Mouse (Mus musculus) CH12.LX (cell line): ENCODE measurements around the gene Eif2d. TPM values are rescaled to one million over a fixed set of nuclear protein-coding genes. Genes with fewer than 3 reads are reported as not detected.
A peak's percentile ranks its signal among the peaks of the same experiment; 100 is the strongest.

Source experiments
- DNase-seq: peaks from one replicate; pipeline ENCODE4 v3.0.0-alpha.2; 2013; ENCODE audit errors: extremely low read depth
- H3K27ac ChIP-seq: 2 replicates; pipeline ENCODE4 v1.5.1; 2012; ENCODE audit warnings: low read depth, mild to moderate bottlenecking, control low read depth, moderate library complexity; ENCODE audit not compliant: insufficient read depth
- H3K27me3 ChIP-seq: replicated peaks from 2 replicates; pipeline ENCODE3; 2012; ENCODE audit warnings: inconsistent platforms
- H3K36me3 ChIP-seq, 2 experiments: replicated peaks in 1 of 2; 2 replicates each; pipeline versions ENCODE3 to v1.6.1; 2012; ENCODE audit warnings: inconsistent platforms in 1 of 2, low read length in 1 of 2, mild to moderate bottlenecking in 1 of 2, mixed read lengths in 1 of 2, moderate library complexity in 1 of 2; ENCODE audit not compliant: control insufficient read depth in 1 of 2, insufficient read depth in 1 of 2
- H3K4me1 ChIP-seq, 2 experiments: 2 replicates each; pipeline ENCODE4 v1.6.1; 2012; ENCODE audit warnings: inconsistent platforms in 1 of 2, moderate library complexity in 1 of 2; ENCODE audit not compliant: insufficient read depth in 2 of 2, control insufficient read depth in 1 of 2
- H3K4me2 ChIP-seq: 2 replicates; pipeline ENCODE4 v1.6.1; 2012; ENCODE audit warnings: low read depth, mild to moderate bottlenecking, control low read depth; ENCODE audit not compliant: poor library complexity, insufficient read depth, severe bottlenecking
- H3K4me3 ChIP-seq, 3 experiments: fragments of 150-350 bp in 1 of 3; sonication (generic) in 1 of 3; replicated peaks in 1 of 3; 2 replicates each; pipeline versions ENCODE3 to v1.5.1; 2011 to 2012; ENCODE audit warnings: low read depth in 2 of 3, low read length in 2 of 3, mild to moderate bottlenecking in 2 of 3, moderate library complexity in 2 of 3, control low read depth in 1 of 3, improper control_type of control experiment in 1 of 3, inconsistent platforms in 1 of 3, mixed read lengths in 1 of 3; ENCODE audit not compliant: poor library complexity in 1 of 3
- H3K79me2 ChIP-seq: replicated peaks from 2 replicates; pipeline ENCODE4 v1.6.1; 2012; ENCODE audit warnings: mild to moderate bottlenecking, moderate library complexity; ENCODE audit not compliant: control insufficient read depth, poor library complexity, insufficient read depth, severe bottlenecking; ENCODE audit errors: extremely low read depth
- H3K9ac ChIP-seq: 2 replicates; pipeline ENCODE4 v1.6.1; 2012; ENCODE audit warnings: low read depth, mild to moderate bottlenecking, control low read depth, moderate library complexity; ENCODE audit not compliant: insufficient read depth
- H3K9me3 ChIP-seq: replicated peaks from 2 replicates; pipeline ENCODE3; 2012; ENCODE audit warnings: low read length, inconsistent platforms, mixed read lengths
- BHLHE40 ChIP-seq: IDR thresholded peaks from 2 replicates; pipeline ENCODE4 v1.6.1; 2011; ENCODE audit warnings: mild to moderate bottlenecking, low read depth, low read length, improper control_type of control experiment
- E2F4 ChIP-seq: IDR thresholded peaks from 2 replicates; pipeline ENCODE4 v1.6.1; 2011; ENCODE audit warnings: low read depth, low read length, improper control_type of control experiment; ENCODE audit not compliant: insufficient replicate concordance
- EP300 ChIP-seq: IDR thresholded peaks from 2 replicates; pipeline ENCODE4 v1.6.1; 2011; ENCODE audit warnings: low read length, improper control_type of control experiment
- ETS1 ChIP-seq: conservative IDR thresholded peaks from 2 replicates; pipeline ENCODE4 v1.6.1; 2012; ENCODE audit warnings: low read depth, mild to moderate bottlenecking, inconsistent platforms, low read length, improper control_type of control experiment, moderate library complexity
- GABPA ChIP-seq: IDR thresholded peaks from 2 replicates; pipeline ENCODE4 v1.6.1; 2012; ENCODE audit warnings: low read depth, low read length, improper control_type of control experiment, inconsistent platforms; ENCODE audit not compliant: insufficient replicate concordance
- HCFC1 ChIP-seq: IDR thresholded peaks from 2 replicates; pipeline ENCODE4 v1.6.1; 2012; ENCODE audit warnings: low read depth, mild to moderate bottlenecking, inconsistent platforms, low read length, improper control_type of control experiment
- IRF4 ChIP-seq: IDR thresholded peaks from 2 replicates; pipeline ENCODE4 v1.6.1; 2014; ENCODE audit warnings: low read depth, mild to moderate bottlenecking, inconsistent platforms, low read length, improper control_type of control experiment
- KAT2A ChIP-seq: IDR thresholded peaks from 2 replicates; pipeline ENCODE4 v1.6.1; 2012; ENCODE audit warnings: low read length, improper control_type of control experiment, inconsistent platforms; ENCODE audit not compliant: insufficient replicate concordance
- MAFK ChIP-seq: IDR thresholded peaks from 2 replicates; pipeline ENCODE4 v1.6.1; 2011; ENCODE audit warnings: low read length, improper control_type of control experiment; ENCODE audit not compliant: insufficient replicate concordance
- MEF2A ChIP-seq: IDR thresholded peaks from 2 replicates; pipeline ENCODE4 v1.6.1; 2014; ENCODE audit warnings: low read depth, mild to moderate bottlenecking, inconsistent platforms, low read length, improper control_type of control experiment, borderline replicate concordance
- MXI1 ChIP-seq: IDR thresholded peaks from 2 replicates; pipeline ENCODE4 v1.6.1; 2011; ENCODE audit warnings: mild to moderate bottlenecking, low read depth, low read length, improper control_type of control experiment
- MYC ChIP-seq: IDR thresholded peaks from 2 replicates; pipeline ENCODE4 v1.6.1; 2011; ENCODE audit warnings: low read depth, mild to moderate bottlenecking, improper control_type of control experiment, low read length
- NRF1 ChIP-seq: IDR thresholded peaks from 2 replicates; pipeline ENCODE4 v1.6.1; 2014; ENCODE audit warnings: low read depth, mild to moderate bottlenecking, inconsistent platforms, low read length, improper control_type of control experiment, moderate library complexity
- RAD21 ChIP-seq: IDR thresholded peaks from 2 replicates; pipeline ENCODE4 v1.6.1; 2011; ENCODE audit warnings: low read depth, mild to moderate bottlenecking, low read length, improper control_type of control experiment, moderate library complexity
- SIN3A ChIP-seq: IDR thresholded peaks from 2 replicates; pipeline ENCODE4 v1.6.1; 2012; ENCODE audit warnings: low read length, improper control_type of control experiment, inconsistent platforms
- TBP ChIP-seq: conservative IDR thresholded peaks from 2 replicates; pipeline ENCODE4 v1.6.1; 2011; ENCODE audit warnings: low read depth, low read length, improper control_type of control experiment
- TCF12 ChIP-seq: IDR thresholded peaks from 2 replicates; pipeline ENCODE4 v1.6.1; 2014; ENCODE audit warnings: low read depth, mild to moderate bottlenecking, inconsistent platforms, low read length, improper control_type of control experiment
- USF1 ChIP-seq: IDR thresholded peaks from 2 replicates; pipeline ENCODE4 v1.6.1; 2014; ENCODE audit warnings: low read depth, mild to moderate bottlenecking, inconsistent platforms, low read length, improper control_type of control experiment
- ZC3H11A ChIP-seq: IDR thresholded peaks from 2 replicates; pipeline ENCODE4 v1.6.1; 2012; ENCODE audit warnings: low read depth, mild to moderate bottlenecking, inconsistent platforms, low read length, improper control_type of control experiment
- ZKSCAN1 ChIP-seq: IDR thresholded peaks from 2 replicates; pipeline ENCODE4 v1.6.1; 2012; ENCODE audit warnings: low read depth, inconsistent platforms, low read length, improper control_type of control experiment, borderline replicate concordance
- dilution Hi-C: fragments of 300-500 bp; cut with MboI; formaldehyde crosslinking; loops from 2 replicates; pipeline ENCODE4 v1.14.3; 2020; ENCODE audit warnings: low sequenced_read_pairs; ENCODE audit not compliant: extremely low pct_unique_long_range_greater_than_20kb, extremely low pct_ligation_motif_present
- in situ Hi-C: fragments of 300-500 bp; cut with MboI; formaldehyde crosslinking; loops from 3 replicates; pipeline ENCODE4 v1.14.3; 2019; ENCODE audit warnings: low sequenced_read_pairs, low pct_ligation_motif_present, low pct_unique_long_range_greater_than_20kb, mixed read lengths
- polyA plus RNA-seq: library from polyadenylated mRNA; unstranded; fragments of >175 nt; gene quantifications from 2 replicates; pipeline ENCODE4 v1.2.1, GENCODE M21; 2012; ENCODE audit warnings: low read depth; ENCODE audit not compliant: insufficient read length
- total RNA-seq, 2 experiments: library from RNA; depleted of rRNA; stranded (reverse); fragments of 300-350 nt in 1 of 2; fragments of >200 nt in 1 of 2; gene quantifications; 2 replicates each; pipeline ENCODE4 v1.2.3; 2012 to 2014

The Eif2d gene
- total and polyA plus RNA-seq, 3 experiments, result 46.9 to 57.2 (median 53.0) TPM

DNA sequence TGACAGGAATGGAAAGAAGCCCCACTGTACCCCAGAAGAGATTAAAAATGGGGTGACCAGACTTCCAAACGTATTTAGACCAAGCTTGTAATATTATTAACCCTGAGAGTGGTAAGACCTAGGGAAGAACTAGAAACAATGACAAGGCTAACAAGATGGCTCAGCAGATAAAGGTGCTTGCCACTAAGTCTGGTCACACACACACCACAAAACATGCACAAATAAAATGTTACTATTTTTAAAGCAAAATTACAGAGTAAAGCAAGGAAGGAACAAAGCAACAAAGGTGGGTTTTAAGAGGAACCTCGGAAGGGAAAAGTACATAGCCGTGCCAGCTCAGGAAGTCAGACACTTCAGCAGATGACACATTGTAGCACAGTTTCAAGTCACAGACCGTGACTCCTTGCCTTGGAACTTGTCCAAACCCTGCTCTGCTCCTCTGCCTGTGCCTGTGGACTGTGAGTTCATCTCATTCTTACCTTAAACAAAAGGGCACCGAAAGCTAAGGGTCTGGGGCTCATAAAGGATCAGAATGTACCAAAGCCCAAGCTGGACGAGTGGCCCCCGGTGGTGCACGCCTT is 17.9 kb upstream of the Eif2d start:
- TF ChIP-seq ZKSCAN1, result no peak
- TF ChIP-seq MYC, result 0 out of 2 replicates have a peak, but pooled peaks have one; percentile 20
- peak; percentile 44; the same call in 1 of the 2 replicates for TF ChIP-seq SIN3A
- TF ChIP-seq IRF4, result 0 out of 2 replicates have a peak, but pooled peaks have one; percentile 36
- no peak for TF ChIP-seq NRF1
- TF ChIP-seq RAD21, result no peak
- TF ChIP-seq ZC3H11A, result no peak
- peak; percentile 46; the same call in 1 of the 2 replicates for TF ChIP-seq ETS1
- TF ChIP-seq MEF2A, result no peak
- TF ChIP-seq MXI1, result peak; percentile 55; the same call in 1 of the 2 replicates
- TF ChIP-seq BHLHE40, result peak; percentile 55
- peak; percentile 40; the same call in 1 of the 2 replicates for TF ChIP-seq EP300
- no peak for TF ChIP-seq E2F4
- no peak for TF ChIP-seq GABPA
- no peak for TF ChIP-seq HCFC1
- no peak for TF ChIP-seq USF1
- TF ChIP-seq KAT2A, result no peak
- TF ChIP-seq, all 38 proteins: peak for 7
- Histone ChIP-seq H3K9ac (no peak overlapping the region; the same call in 1 of the 2 replicates), H3K9me3 (no peaks in the 10 kb centered on the region), H3K36me3 (peaks cover 17 to 37% of the 10 kb centered on the region in 2 experiments), H3K79me2 (peaks cover 23% of the 10 kb centered on the region), H3K27ac (peak overlapping the region; percentile 66), H3K4me2 (peak overlapping the region; percentile 94), H3K4me3 (peak overlapping the region in 1 of 3 experiments; percentile 6), H3K4me1 (peaks cover 2 to 44% of the 10 kb centered on the region in 2 experiments; a peak in 3 of 4 replicates), H3K27me3 (no peaks in the 10 kb centered on the region)
- DNase-seq, result no peak
- in situ Hi-C loops (no loop called here), dilution Hi-C loops (no loop called here)

DNA sequence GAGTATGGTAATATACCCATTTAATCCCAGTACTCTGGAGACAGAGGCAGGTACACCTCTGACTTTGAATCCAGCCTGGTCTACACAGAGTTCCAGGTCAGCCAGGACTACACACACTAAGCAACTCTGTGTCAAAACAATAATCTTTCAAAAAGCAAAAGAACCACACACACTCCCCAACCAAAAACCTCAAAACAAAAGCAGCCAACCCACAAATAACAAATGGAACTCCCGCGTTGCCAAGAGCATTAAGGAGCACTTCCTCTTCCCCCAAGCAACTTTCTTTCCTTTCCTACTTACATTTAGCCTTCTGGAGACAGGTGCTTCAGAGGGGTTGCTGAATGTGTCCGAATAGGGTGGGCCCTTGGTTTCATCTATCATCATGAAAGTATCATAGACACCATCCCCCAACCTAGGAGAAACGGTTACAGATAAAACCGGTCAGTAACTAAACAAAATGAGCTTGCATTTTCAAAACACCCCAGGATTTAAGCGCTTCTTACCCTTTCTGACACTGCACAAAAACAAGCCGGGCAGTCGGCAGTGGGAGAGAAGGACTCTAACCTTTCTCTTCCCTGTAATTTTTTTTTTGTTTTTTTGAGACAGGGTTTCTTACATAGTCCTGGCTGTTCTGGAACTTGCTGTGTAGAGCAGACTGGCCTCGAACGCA is 16.9 kb upstream of the Eif2d start:
- TF ChIP-seq MAFK (no peak), TBP (no peak), EP300 (peak; percentile 57; the same call in 1 of the 2 replicates), IRF4 (peak; percentile 37; the same call in 1 of the 2 replicates), MYC (0 out of 2 replicates have a peak, but pooled peaks have one; percentile 9), TCF12 (0 out of 2 replicates have a peak, but pooled peaks have one; percentile 23)
- Histone ChIP-seq H3K27ac (peak overlapping the region; percentile 10; the same call in 1 of the 2 replicates), H3K4me2 (peak overlapping the region; percentile 94), H3K9me3 (no peaks in the 10 kb centered on the region), H3K27me3 (no peaks in the 10 kb centered on the region), H3K36me3 (peaks cover 9 to 27% of the 10 kb centered on the region in 2 experiments), H3K4me3 (peak overlapping the region in 2 of 3 experiments; percentile 4 to 24), H3K79me2 (peaks cover 23% of the 10 kb centered on the region), H3K4me1 (peaks cover 8 to 54% of the 10 kb centered on the region in 2 experiments), H3K9ac (peak overlapping the region; percentile 99)
- in situ Hi-C loops (no loop called here), dilution Hi-C loops (no loop called here)
- no peak for DNase-seq
